Mouse (Mus musculus) ES-E14 (cell line): ENCODE data around the gene Gemin7. TPM values are rescaled to one million over a fixed set of nuclear protein-coding genes. Genes with fewer than 3 reads are reported as not detected.

Experiments used
- DNase-seq: peaks from one replicate; pipeline ENCODE4 v3.0.0-alpha.2; 2013; ENCODE audit warnings: low read depth, low spot score
- H3K27ac ChIP-seq: 2 replicates; pipeline ENCODE4 v1.5.1; 2012; ENCODE audit warnings: low read depth, mild to moderate bottlenecking, low read length, moderate library complexity, mixed read lengths; ENCODE audit not compliant: poor library complexity, insufficient read depth, severe bottlenecking
- H3K36me3 ChIP-seq: 2 replicates; pipeline ENCODE4 v1.6.1; 2012; ENCODE audit warnings: mild to moderate bottlenecking, low read length, moderate library complexity, mixed read lengths; ENCODE audit not compliant: control insufficient read depth, poor library complexity, insufficient read depth, severe bottlenecking
- H3K4me1 ChIP-seq, 2 experiments: fragments of 150-350 bp in 1 of 2; sonication (generic) in 1 of 2; 2 replicates each; pipeline ENCODE4 v1.6.1; 2012; ENCODE audit warnings: low read length in 2 of 2, mild to moderate bottlenecking in 1 of 2, mixed read lengths in 1 of 2; ENCODE audit not compliant: control insufficient read depth in 2 of 2, insufficient read depth in 2 of 2, poor library complexity in 1 of 2
- H3K4me3 ChIP-seq, 2 experiments: fragments of 150-350 bp in 1 of 2; sonication (generic) in 1 of 2; 2 replicates each; pipeline ENCODE4 v1.5.1; 2012; ENCODE audit warnings: low read length in 2 of 2, low read depth in 1 of 2, mild to moderate bottlenecking in 1 of 2, mixed read lengths in 1 of 2; ENCODE audit not compliant: insufficient read depth in 1 of 2, poor library complexity in 1 of 2, severe bottlenecking in 1 of 2
- H3K9ac ChIP-seq: 2 replicates; pipeline ENCODE4 v1.6.1; 2012; ENCODE audit warnings: low read depth, mild to moderate bottlenecking, low read length, mixed read lengths; ENCODE audit not compliant: poor library complexity, insufficient read depth, severe bottlenecking
- H3K9me3 ChIP-seq: fragments of 150-350 bp; sonication (generic); 2 replicates; pipeline ENCODE4 v1.6.1; 2012; ENCODE audit warnings: low read depth, mild to moderate bottlenecking, low read length; ENCODE audit not compliant: control insufficient read depth, insufficient read depth
- CHD2 ChIP-seq: IDR thresholded peaks from 2 replicates; pipeline ENCODE4 v1.6.1; 2014; ENCODE audit warnings: mild to moderate bottlenecking, low read depth, low read length, inconsistent platforms
- HCFC1 ChIP-seq: IDR thresholded peaks from 2 replicates; pipeline ENCODE4 v1.6.1; 2012; ENCODE audit warnings: low read length, inconsistent platforms, borderline replicate concordance; ENCODE audit not compliant: insufficient read depth
- MAFK ChIP-seq: IDR thresholded peaks from 2 replicates; pipeline ENCODE4 v1.6.1; 2014; ENCODE audit warnings: mild to moderate bottlenecking, low read depth, low read length, inconsistent platforms; ENCODE audit not compliant: insufficient read depth
- ZC3H11A ChIP-seq: IDR thresholded peaks from 2 replicates; pipeline ENCODE4 v1.6.1; 2012; ENCODE audit warnings: low read depth, mild to moderate bottlenecking, inconsistent platforms, low read length, borderline replicate concordance
- ZNF384 ChIP-seq: IDR thresholded peaks from 2 replicates; pipeline ENCODE4 v1.6.1; 2012; ENCODE audit warnings: low read depth, low read length, inconsistent platforms
- in situ Hi-C, 2 experiments: fragments of 600-800 bp; cut with MboI; formaldehyde crosslinking; loops; one replicate each; pipeline ENCODE4 v1.15.1; 2025; ENCODE audit warnings: low sequenced_read_pairs in 2 of 2, inconsistent platforms in 1 of 2; ENCODE audit not compliant: unreplicated experiment in 2 of 2
- total RNA-seq: library from RNA; depleted of rRNA; stranded (reverse); fragments of 300-350 nt; gene quantifications from 2 replicates; pipeline ENCODE4 v1.2.3, GENCODE M21; 2012

The Gemin7 gene
- total RNA-seq, 1 experiment = 54.2 TPM

DNA sequence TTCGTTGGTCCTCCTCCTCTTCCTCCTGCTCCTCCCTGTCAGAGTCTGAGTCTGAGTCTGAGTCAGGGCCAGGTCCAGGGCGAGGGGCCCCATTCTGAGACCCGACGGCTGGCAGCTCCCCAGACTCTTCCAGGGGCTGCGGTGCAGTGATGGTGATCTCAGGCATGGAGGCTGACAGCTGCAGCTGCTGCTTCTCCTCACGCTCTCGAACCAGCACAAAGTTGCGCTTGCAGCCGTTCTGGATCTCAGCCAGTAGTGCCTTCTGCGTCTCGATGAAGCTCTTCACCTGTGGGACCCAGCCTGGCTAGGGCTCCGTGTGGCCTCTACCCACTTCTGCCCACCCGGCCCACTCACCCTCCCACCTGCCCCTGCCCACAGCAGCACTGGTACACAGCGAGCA lies 45.2 kb downstream of the Gemin7 start:
- Histone ChIP-seq H3K9ac (no peak overlapping the region), H3K9me3 (no peaks in the 10 kb centered on the region), H3K4me1 (peaks cover 2 to 6% of the 10 kb centered on the region in 2 experiments; a peak in 2 of 4 replicates), H3K27ac (no peak overlapping the region), H3K36me3 (peaks cover 26% of the 10 kb centered on the region), H3K4me3 (peak overlapping the region in 1 of 2 experiments; percentile 45; a peak in 1 of 4 replicates)
- in situ Hi-C loops = no loop called here
- TF ChIP-seq MAFK = no peak
- no peak for TF ChIP-seq ZNF384
- DNase-seq = no peak

DNA sequence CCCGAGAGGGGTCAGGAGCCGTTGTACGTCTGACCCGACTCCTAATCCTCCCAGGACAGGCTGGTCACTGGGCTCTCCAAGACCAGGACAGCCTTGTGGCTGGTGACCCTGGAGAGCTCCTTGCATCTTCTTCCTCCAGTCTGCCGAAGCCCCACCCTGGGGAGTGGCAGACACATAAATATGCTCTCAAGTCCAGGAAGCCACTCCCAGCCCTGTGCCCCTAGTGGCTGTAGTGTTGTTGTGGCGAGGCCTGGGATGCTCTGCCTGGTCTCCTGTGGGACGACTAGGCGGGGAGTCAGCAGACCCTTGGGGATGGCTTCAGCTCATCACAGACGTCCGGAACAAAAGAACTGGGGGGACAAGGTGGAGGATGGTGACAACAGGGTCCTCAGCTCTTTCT lies 46.3 kb downstream of the Gemin7 start:
- no peak overlapping the region for H3K4me3 ChIP-seq
- no peak overlapping the region for H3K27ac ChIP-seq
- peaks cover 2 to 6% of the 10 kb centered on the region in 2 experiments; a peak in 2 of 4 replicates for H3K4me1 ChIP-seq
- no peak for DNase-seq
- H3K9ac ChIP-seq = no peak overlapping the region
- in situ Hi-C loops = no loop called here
- TF ChIP-seq ZNF384 (no peak), HCFC1 (no peak), MAFK (no peak), ZC3H11A (no peak), CHD2 (no peak)
- H3K36me3 ChIP-seq = peaks cover 25% of the 10 kb centered on the region
- no peaks in the 10 kb centered on the region for H3K9me3 ChIP-seq

DNA sequence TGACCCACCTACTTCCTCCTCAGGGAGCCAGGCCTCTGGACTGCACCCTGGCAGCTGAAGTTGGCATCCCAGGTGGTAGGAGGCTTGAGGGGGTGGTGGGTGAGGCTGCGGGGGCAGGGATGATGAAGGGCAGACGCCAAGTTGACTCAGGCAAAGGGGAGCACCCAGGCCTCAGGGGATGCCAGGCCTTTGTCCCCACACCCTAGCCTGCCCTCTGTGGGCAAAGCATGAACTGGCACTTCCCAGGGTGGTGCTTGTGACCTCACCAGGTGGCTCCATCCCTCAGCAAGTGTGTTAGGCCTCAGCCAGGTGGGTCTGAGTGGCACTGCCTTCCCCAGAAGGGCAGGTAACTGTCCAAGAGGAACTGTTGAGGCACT lies 52.3 kb downstream of the Gemin7 start:
- H3K27ac ChIP-seq = no peak overlapping the region
- H3K4me1 ChIP-seq = peaks cover 0 to 12% of the 10 kb centered on the region in 2 experiments; a peak in 1 of 4 replicates
- no peak overlapping the region for H3K9ac ChIP-seq
- H3K4me3 ChIP-seq = no peak overlapping the region
- in situ Hi-C loops = no loop called here
- H3K9me3 ChIP-seq = no peaks in the 10 kb centered on the region
- no peaks in the 10 kb centered on the region for H3K36me3 ChIP-seq
- TF ChIP-seq ZNF384 = no peak
- no peak for DNase-seq

DNA sequence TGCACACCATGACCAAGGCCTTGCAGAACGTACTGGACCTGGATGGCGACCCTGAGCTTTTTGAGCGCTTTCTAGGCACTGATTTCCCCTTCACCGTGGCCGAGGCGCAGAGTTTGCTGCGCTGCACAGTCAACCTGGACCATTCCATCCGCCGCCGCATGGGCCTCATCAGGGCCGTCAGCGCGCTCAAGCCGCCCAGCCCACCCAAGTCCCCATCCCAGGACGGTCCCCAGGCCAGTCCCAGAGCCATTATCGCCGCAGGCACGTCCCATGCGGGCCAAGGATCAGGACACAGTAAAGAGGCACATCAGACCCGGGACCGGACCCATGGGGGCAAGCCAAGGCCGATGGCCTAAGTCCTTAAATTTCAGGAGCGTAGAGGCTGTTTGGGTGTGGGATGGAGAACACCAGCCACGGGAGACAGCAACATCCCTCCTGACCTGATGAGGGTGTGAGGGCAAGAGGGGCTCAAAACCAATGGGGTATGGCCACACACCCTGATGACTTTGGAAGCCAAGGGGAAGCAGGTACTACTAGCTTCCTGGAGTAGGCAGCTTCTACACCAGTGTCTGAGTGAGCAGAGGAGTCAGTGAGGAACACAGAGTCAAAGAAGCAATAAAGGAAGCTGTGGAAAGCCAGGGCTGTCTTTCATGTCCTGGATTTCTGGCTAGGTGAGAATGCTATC lies 52.8 kb downstream of the Gemin7 start:
- no peak overlapping the region for H3K27ac ChIP-seq

More for the DNA sequence above, 52.8 kb downstream of the Gemin7 start:
- H3K4me3 ChIP-seq = peak overlapping the region; percentile 18 to 53
- TF ChIP-seq ZC3H11A (no peak), HCFC1 (no peak), MAFK (no peak)
- no peak for DNase-seq
- in situ Hi-C loops = no loop called here
- H3K9me3 ChIP-seq = no peaks in the 10 kb centered on the region
- H3K4me1 ChIP-seq = peaks cover 0 to 12% of the 10 kb centered on the region in 2 experiments; a peak in 1 of 4 replicates
- no peak overlapping the region; the same call in 1 of the 2 replicates for H3K9ac ChIP-seq
- no peaks in the 10 kb centered on the region for H3K36me3 ChIP-seq
